Mouse (Mus musculus): ENCODE data around the gene Arl15.

The Arl15 gene

DNA sequence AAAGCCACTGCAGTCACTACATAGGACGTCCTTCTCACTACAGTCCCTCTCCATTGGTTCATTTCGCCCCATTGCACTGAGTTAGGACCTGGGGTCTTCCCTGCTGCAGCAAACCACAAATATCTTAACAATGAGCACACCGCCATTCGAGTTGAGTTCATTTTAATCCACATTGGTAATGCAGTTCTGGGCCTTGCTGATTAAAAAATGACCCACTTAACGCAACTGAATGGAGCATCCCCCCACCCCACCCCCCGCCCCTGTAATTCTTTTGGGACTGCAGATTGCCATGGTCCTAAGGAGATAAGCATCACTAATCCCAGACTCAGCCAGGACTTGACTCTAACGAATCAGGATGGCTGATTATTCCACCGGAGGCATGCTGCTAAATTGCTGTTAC lies 280.2 kb downstream of the Arl15 start:
- DNase-seq = no peak

DNA sequence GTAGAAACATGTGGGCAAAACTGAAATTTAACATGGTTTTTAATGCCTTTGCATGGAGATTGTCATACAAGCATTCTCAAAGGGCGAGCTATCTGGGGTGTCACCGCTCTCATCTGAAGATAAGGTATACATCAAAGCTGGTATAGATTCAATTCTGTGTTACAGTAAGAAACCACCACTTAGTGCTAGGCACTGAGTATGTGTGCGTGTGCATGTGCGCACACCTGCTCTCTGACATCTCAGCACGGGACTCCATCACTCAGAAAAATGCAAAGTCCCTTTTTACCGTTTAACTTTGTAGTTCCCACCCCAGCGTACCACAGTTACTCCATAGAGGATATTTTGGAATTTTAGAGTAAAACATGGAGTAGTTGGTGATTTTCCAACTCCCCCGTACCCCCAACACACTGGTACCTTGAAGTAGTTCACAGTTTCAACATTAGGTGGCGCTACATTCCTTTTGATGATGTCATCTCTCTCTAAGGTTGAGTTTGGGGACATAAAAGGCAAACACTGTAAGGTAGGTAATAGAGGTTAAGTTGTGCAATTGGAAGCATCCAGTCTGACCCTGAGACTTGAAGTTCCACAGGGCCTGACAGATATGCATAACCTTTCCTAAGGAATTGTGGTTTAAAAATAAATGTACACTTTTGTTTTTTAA lies 281.5 kb downstream of the Arl15 start:
- DNase-seq = no peak

DNA sequence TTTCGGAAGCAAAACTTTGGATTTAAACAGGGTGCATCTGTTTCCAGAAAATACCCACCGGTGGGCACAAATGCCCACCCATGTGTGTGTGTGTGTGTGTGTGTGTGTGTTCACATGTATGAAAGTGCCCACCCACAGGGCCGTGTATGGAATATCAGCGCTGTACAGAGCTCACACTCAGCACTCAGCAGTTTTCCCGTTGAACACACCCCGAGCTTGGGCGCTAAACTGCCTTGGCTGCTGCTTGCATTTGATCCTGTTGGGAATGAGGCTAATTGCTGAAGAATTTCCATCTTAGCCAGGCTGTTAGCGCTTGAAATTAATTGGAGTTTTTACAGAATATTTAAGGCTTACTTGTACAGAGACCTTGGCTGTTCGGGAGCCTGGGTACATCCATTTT lies 282.9 kb downstream of the Arl15 start:
- DNase-seq = no peak

- no peak for DNase-seq
Observed at GRCm38 (mm10) chr13:114077584-114078270, 283.4 kb downstream of the Arl15 start.

DNA sequence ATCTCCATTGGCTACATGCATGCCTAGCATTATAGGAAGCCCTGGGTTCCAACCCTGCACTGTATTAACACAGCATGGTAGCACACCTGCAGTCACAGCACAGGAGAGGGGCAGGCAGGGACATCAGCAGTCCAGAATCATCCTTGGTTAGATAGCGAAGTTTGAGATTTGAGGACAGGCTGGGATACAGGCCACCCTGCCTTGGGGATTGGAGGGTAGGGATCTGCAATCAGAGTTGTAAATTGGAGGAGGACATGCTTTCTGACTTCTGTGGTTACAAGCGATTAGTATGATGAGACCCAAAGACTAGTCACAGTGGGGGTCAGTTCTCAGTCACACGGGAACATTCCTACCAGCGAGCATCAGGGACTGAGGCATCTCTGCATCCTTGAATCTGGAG lies 284.5 kb downstream of the Arl15 start:
- DNase-seq = no peak

DNA sequence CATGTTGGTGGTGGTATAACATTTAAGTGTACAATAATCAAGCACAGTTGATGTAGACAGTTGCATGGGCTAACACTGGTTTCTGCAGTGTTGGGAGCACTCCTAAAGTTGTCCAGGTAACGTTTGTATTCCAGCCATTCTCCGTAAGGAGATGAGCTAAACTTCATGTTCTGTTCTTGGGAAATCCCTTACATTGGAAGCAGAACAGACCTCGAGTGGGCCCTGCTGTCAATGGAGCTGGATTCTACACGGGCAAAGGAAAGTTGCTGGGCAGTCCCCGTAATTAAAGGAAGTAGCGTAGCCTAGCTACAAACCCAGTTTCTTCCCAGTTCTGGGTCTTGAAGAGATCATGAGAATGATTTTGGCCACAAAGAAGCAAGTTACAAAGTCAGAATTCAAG lies 285.4 kb downstream of the Arl15 start:
- DNase-seq = no peak

DNA sequence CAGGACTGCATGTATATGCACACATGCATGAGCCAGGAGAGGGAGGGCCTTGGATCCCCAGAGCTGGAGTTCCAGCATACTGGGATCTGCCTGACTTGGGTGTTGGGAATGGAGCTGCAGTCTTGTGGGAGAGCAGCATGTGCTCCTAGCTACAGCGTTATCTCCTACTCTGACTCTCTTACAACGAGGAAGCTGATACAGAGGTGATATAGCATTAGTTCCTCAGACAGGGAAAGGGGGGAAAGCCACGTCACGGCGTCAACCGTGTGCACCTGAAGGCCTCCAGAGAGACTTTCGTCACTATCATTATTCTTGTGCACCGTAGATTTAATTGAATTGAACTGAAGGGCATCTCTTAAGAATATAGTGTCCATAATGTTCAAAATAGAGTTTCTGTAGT lies 286.2 kb downstream of the Arl15 start:
- no peak for DNase-seq

DNA sequence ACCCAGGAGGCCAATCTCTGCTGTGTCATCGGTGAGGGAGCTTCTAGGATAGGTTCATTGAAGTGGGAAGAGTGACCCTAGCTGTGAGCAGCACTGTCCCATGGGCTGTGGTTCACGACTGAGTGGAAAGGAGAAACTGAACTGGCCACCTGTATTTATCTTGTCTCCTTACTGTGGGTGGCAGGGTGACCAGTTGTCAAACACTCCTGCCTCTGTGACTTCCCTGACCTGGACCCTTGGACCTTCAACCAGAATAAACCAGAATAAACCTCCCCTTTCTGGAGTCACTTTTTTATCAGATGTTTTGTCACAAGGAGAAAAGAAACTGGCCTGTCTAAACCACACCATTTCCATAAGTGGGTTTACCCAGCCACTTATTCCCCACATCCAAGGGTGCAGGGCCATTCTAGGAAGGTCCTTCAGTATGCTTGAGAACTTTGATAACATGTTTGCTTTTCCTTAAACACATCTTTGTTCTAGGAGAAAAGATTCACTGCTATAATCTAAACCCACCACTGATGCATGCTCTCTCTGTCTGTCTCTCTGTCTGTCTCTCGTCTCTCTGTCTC lies 289.3 kb downstream of the Arl15 start:
- DNase-seq = no peak

DNA sequence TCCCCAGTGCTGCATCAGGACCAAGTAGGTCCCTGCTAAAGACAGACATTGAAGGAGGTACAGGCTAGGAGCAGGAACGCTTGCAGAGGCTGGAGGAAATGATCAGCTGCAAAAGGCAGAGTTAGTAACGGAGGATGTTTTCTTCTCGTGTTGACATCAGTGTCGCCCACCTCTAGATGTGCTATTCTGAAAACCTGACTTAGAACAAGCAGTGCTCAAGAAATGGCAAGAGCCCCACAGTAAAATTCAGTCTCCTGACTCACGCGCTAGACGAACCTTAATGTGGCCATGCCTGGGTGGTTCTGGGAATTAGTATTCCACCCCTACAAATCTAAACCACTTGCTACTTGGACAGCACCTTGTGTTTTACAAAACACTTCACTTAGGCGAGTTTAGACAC lies 291.1 kb downstream of the Arl15 start:
- no peak for DNase-seq

GRCm38 (mm10) chr13:114086325-114086724 lies 292.0 kb downstream of the Arl15 start:
- DNase-seq = no peak

- no peak for DNase-seq
Observed at GRCm38 (mm10) chr13:114086801-114087200, 292.5 kb downstream of the Arl15 start.

DNA sequence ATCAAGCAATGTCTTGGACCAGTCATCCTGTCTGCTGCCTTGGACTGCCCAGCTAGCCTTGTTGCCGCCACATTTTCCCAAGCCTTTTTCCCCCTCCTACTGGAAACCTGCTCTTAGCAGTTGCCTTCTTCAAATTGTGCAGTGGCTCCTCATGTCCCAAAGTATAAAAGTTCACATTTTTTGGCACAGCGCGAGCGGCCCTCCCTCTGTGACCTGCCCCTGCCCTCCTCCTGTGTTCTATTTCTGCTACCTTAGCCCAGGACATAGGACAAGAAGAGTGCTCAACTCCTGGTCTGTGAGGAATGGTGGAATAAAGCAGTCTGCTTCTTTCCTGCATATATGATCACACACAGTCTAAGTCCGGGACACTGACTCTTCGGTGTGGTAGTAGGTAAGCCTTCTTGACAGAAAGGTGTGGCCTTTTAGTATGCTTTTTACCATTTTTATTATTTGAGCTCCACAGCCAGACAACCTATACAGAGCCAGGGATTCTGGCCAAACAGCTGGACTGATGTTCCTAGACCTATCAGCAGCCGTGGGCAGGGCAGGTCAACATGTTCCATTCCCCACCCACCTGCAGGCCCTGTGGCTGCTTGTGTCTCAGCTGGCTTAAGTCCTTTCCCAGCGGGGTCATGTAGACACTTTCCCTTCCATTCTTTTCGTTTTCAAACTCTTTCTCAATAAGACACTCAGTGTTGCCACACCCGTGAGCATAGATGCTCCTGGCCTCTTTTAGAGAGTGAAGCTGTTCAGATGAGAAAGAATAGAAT lies 293.6 kb downstream of the Arl15 start:
- DNase-seq = no peak

DNA sequence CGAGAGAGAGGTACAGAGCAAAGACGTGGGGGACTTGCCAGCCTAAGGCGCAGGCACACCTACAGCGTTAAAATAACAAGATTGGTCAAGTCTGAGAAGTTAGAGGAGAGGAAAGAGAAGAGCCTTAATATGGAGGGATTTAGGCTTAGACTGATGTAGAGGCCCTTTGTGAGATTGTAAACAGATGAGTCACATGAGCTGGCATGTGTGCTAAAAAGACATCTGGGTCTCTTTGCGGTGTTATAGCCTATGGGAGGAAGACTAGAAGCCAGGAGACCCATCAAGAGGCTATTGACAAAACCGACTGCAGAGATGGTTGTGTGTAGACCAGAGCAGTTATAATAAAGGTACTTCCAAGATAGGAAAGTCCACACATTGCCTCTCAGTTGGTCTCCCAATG lies 296.5 kb downstream of the Arl15 start:
- DNase-seq = no peak

GRCm38 (mm10) chr13:114091231-114091630 lies 296.9 kb downstream of the Arl15 start:
- DNase-seq = no peak

DNA sequence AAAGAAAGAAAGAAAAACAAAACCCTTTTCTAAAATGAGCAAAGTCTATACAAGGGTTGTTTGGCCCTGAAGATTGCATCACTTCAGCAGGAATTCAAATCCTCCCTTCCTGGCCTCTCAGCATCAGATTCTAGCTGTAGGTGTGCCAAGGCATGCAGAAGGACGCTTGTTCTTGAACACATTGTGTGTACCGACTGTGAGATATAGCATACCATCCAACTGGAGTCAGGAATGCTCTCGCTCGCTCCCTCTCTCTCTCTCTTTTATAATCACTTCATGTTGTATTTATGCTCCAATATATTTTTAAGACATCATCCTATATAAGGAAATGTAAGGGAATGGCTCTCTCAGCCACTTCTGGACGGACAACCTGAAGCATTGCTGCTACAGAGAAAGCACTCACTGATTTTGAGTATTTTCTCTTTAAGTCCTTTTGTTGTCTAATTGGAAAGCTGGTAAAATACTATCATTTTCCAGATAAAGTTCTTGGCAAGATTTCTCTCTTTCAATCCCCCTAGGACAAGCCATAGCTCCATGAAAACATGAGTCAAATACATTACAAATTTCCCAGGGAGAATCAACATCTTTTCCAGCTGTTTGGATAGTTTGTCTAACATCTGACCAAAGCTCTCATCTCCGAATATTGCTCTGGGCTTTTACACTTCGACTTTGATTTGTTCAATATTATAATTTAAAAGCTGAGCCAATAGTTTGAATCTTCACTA lies 300.0 kb downstream of the Arl15 start:
- no peak for DNase-seq

DNA sequence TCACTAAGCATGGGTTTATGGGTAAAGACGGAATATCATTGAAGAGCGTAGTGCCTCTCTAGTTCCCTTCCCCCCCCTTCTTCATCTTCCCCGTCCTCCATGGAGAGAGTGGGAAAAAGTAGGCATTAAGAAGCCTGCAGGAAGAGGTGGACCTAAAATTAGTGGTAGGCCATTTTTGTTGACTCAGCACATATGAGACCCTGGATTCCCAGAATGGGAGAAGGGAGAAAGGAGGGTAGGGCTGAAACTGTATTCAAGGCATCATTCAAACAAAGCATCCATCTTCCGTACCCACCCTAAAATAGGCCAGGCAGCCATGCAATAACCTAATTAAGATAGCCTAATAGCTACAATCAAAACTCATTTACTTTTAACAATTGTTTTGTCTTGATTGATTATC lies 301.1 kb downstream of the Arl15 start:
- no peak for DNase-seq

DNA sequence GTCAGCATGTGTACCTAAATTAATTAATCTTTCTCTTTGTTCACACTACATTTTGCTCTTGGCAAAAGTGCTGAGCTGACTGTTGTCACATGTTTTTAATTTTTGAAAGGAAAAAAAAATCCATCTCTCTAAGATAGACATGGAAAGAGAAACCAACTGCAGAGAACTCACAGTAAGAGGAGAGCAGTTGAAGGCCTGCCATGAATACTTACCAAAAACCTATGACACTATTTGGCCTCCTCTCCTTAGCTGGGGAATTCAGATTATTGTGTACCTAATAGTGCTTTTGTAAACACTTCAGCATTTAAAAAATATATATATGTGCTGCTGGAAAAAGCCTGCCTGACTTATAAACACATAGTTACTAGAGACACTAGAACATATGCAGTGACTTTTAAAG lies 302.1 kb downstream of the Arl15 start:
- no peak for DNase-seq

- no peak for DNase-seq
Observed at GRCm38 (mm10) chr13:114101155-114101554, 306.9 kb downstream of the Arl15 start.

DNA sequence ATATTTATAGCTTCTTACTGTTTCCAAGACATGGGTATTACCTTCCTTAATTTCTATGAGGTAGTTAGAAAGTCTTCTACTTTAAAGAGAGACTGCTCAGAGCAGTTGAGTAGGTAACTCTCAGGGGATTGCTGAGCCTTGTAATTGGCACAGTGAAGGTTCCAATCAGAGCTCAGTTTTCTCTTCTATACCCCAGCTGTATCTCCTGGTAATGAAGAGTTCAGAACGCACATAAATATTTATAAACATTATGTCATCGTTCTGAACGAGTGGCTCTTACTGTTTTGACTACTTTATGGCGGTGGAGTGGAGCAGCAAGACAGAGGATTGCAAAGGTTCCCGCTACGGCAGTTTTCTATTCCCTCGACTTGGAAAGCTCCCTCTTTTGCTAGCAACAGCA lies 311.8 kb downstream of the Arl15 start:
- no peak for DNase-seq

- DNase-seq = no peak
Observed at GRCm38 (mm10) chr13:114107499-114107898, 313.2 kb downstream of the Arl15 start.

GRCm38 (mm10) chr13:114109441-114109840 lies 315.1 kb downstream of the Arl15 start:
- no peak for DNase-seq

DNA sequence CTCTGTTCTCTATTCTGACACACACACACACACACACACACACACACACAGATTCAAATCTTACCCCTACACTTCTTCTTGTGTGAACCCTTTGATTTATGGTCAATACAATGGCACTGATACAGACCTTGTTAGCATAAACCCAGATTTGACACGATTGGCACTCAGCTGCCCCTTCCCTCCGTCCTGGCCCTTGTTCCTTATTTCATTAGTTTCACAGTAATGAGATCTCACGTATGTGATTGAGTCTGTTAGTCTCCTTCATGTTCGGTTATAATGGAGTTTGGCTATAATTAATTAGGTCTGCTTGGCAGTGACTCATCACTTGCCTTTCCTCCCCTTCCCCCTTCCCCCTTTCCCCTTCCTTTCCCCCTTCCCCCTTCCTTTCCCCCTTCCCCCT lies 315.5 kb downstream of the Arl15 start:
- no peak for DNase-seq

DNA sequence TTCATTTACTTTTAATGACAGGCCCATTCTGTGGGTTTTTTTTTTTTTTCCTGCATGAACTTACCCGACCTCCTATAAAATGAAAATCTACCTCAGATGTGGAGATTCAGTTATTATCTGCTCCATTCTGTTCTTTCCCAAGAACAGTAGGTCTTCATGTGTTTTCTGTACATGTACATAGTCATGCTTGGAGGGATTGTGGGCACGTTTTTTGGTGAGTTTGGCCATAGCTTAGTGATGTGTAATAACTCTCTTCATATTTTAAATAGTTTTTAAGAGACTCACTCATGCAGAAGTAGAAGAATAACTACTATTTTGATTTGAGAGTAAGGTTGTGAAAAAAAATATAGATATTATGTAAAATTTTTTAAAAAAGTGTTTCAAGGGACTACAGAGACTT lies 319.2 kb downstream of the Arl15 start:
- DNase-seq = no peak

All from spleen, adult 18-20 months (tissue).